8 mouse cellular contexts compared by ENCODE assay signal in the genomic region with DNA sequence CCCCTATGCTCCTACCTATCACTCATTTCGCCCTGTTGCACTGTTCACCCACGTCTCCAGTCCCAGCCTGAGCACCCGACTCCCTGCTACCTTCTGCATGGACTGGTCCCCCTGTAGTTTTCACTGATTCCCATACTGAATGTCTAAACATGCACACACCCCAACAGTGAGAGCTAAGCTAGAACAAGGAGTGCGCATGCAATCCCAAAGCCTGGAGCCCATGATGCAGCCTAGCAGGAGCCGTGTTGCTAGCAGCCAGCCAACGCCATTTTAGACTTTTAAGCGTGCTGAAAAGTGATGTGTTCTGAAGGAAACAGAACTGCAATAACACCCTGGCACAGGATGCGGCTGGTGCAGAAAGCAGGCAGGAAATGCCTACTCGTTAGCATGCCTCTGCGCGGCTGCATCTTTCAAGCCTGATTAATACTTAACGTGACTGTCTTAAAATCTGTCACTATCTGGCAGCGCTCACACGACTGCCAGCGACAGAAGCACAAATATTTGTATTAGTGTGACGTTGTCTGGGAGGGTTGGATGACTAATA.
A peak's percentile ranks its signal among the peaks of the same experiment; 100 is the strongest.
DNase-seq lines count a peak whose midpoint lies in the region; ATAC-seq and TF ChIP-seq lines count a peak whose summit lies in the region.

No protein-coding gene starts in this region.

- 34% methylated on average over 16 of the region's 16 CpGs for WGBS in heart, embryonic 14.5 days
- 19% methylated on average over 16 of the region's 16 CpGs for WGBS in kidney, postnatal 0 days
- WGBS in limb, embryonic 13.5 days, result 21% methylated on average over 16 of the region's 16 CpGs
- WGBS in midbrain, embryonic 14.5 days, result 43% methylated on average over 16 of the region's 16 CpGs

- H3K9me3 ChIP-seq in heart, embryonic 14.5 days (ENCODE audit: control insufficient read depth, low read length), result no peaks in the 10 kb centered on the region
- H3K9me3 ChIP-seq in kidney, postnatal 0 days (replicated peaks; ENCODE audit: low read length), result no peaks in the 10 kb centered on the region
- H3K9me3 ChIP-seq in limb, embryonic 13.5 days, result no peaks in the 10 kb centered on the region
- no peaks in the 10 kb centered on the region for H3K9me3 ChIP-seq in midbrain, embryonic 14.5 days (ENCODE audit: control insufficient read depth, low read length)

- peak; percentile 75 for ATAC-seq in CD4-positive, CD25-positive, alpha-beta regulatory T cell, adult 4 months
- ATAC-seq in heart, embryonic 14.5 days (ENCODE audit: insufficient number of reproducible peaks, insufficient read depth, low FRiP score, low read depth), result no peak
- ATAC-seq in kidney, postnatal 0 days (replicated peaks; ENCODE audit: low FRiP score, low read depth), result no peak
- peak; percentile 57 for ATAC-seq in limb, embryonic 13.5 days (ENCODE audit: low FRiP score, low read depth)
- ATAC-seq in midbrain, embryonic 14.5 days (ENCODE audit: low FRiP score, low TSS enrichment), result no peak
- no peak for ATAC-seq in erythroblast, adult 5-6 weeks (replicated peaks; ENCODE audit: low FRiP score, poor library complexity, severe bottlenecking)

- H3K4me1 ChIP-seq in heart, embryonic 14.5 days (ENCODE audit: control insufficient read depth in 2 of 2, insufficient read depth in 2 of 2, low read length in 2 of 2), result peaks cover 0 to 5% of the 10 kb centered on the region in 2 experiments; a peak in 3 of 4 replicates
- no peaks in the 10 kb centered on the region; the same call in 1 of the 2 replicates for H3K4me1 ChIP-seq in kidney, postnatal 0 days (replicated peaks; ENCODE audit: insufficient read depth, low read length)
- 0 out of 2 replicates have a peak, but pooled peaks cover 9% of the 10 kb centered on the region for H3K4me1 ChIP-seq in limb, embryonic 13.5 days
- H3K4me1 ChIP-seq in midbrain, embryonic 14.5 days (ENCODE audit: control insufficient read depth, insufficient read depth, low read length), result peaks cover 9% of the 10 kb centered on the region; the same call in 1 of the 2 replicates

- TF ChIP-seq CTCF in kidney, postnatal 0 days (IDR thresholded peaks at IDR 0.05; ENCODE audit: low read depth), result no peak

- peak overlapping the region; percentile 30 to 37 for H3K4me3 ChIP-seq in heart, embryonic 14.5 days (ENCODE audit: control insufficient read depth in 1 of 2, insufficient read depth in 1 of 2, low read depth in 1 of 2, low read length in 2 of 2)
- peak overlapping the region; percentile 8; the same call in 1 of the 2 replicates for H3K4me3 ChIP-seq in kidney, postnatal 0 days (replicated peaks; ENCODE audit: low read depth, low read length)
- peak overlapping the region; percentile 36 for H3K4me3 ChIP-seq in limb, embryonic 13.5 days
- H3K4me3 ChIP-seq in midbrain, embryonic 14.5 days (replicated peaks; ENCODE audit: low read depth, low read length), result no peak overlapping the region

- peak overlapping the region; percentile 6; the same call in 1 of the 2 replicates for H3K9ac ChIP-seq in heart, embryonic 14.5 days (ENCODE audit: low read length)
- H3K9ac ChIP-seq in kidney, postnatal 0 days (ENCODE audit: low read depth, low read length), result no peak overlapping the region
- H3K9ac ChIP-seq in limb, embryonic 13.5 days, result peak overlapping the region; percentile 55; the same call in 1 of the 2 replicates
- H3K9ac ChIP-seq in midbrain, embryonic 14.5 days (replicated peaks; ENCODE audit: low read length), result no peak overlapping the region

- no peak overlapping the region for H3K27ac ChIP-seq in heart, embryonic 14.5 days (replicated peaks in 1 of 2; ENCODE audit: control insufficient read depth in 1 of 2, insufficient read depth in 1 of 2, low read depth in 2 of 2, low read length in 2 of 2)
- H3K27ac ChIP-seq in kidney, postnatal 0 days, result no peak overlapping the region
- no peak overlapping the region for H3K27ac ChIP-seq in limb, embryonic 13.5 days
- H3K27ac ChIP-seq in midbrain, embryonic 14.5 days (replicated peaks; ENCODE audit: low read depth, low read length), result peak overlapping the region; percentile 33; the same call in 1 of the 2 replicates

- no peaks in the 10 kb centered on the region for H3K27me3 ChIP-seq in heart, embryonic 14.5 days (ENCODE audit: control insufficient read depth, insufficient read depth, low read length)
- H3K27me3 ChIP-seq in kidney, postnatal 0 days (ENCODE audit: insufficient read depth, low read length), result no peaks in the 10 kb centered on the region
- H3K27me3 ChIP-seq in limb, embryonic 13.5 days, result no peaks in the 10 kb centered on the region
- no peaks in the 10 kb centered on the region for H3K27me3 ChIP-seq in midbrain, embryonic 14.5 days (ENCODE audit: control insufficient read depth, insufficient read depth, low read length)

- no peaks in the 10 kb centered on the region for H3K36me3 ChIP-seq in heart, embryonic 14.5 days (ENCODE audit: control insufficient read depth, insufficient read depth, low read length)
- H3K36me3 ChIP-seq in kidney, postnatal 0 days (ENCODE audit: insufficient read depth, low read length), result no peaks in the 10 kb centered on the region
- no peaks in the 10 kb centered on the region for H3K36me3 ChIP-seq in limb, embryonic 13.5 days
- no peaks in the 10 kb centered on the region for H3K36me3 ChIP-seq in midbrain, embryonic 14.5 days (ENCODE audit: control insufficient read depth, insufficient read depth, low read length)

- H3K4me2 ChIP-seq in heart, embryonic 14.5 days (ENCODE audit: low read length), result peak overlapping the region; percentile 66
- H3K4me2 ChIP-seq in kidney, postnatal 0 days (ENCODE audit: low read length), result peak overlapping the region; percentile 52
- peak overlapping the region; percentile 66 for H3K4me2 ChIP-seq in limb, embryonic 13.5 days (replicated peaks)
- H3K4me2 ChIP-seq in midbrain, embryonic 14.5 days (ENCODE audit: low read length), result peak overlapping the region; percentile 44

- DNase-seq in adrenal gland, postnatal 14 days, result peak; percentile 40
- DNase-seq in kidney, postnatal 0 days (ENCODE audit: low spot score), result peak; percentile 56
- DNase-seq in midbrain, embryonic 14.5 days, result peak; percentile 71
- peak; percentile 7 to 29 for DNase-seq in thymus, adult 18-20 months

Comparison
In these comparisons a context has a peak if more than half of its experiments do, and no peak if none do; other contexts are left out.
1. ATAC-seq: peak in CD4-positive, CD25-positive, alpha-beta regulatory T cell, adult 4 months (single experiment) and limb, embryonic 13.5 days (single experiment); none in heart, embryonic 14.5 days (single experiment), kidney, postnatal 0 days (single experiment), midbrain, embryonic 14.5 days (single experiment) and erythroblast, adult 5-6 weeks (single experiment).
2. DNase-seq: peak in every context shown above with its lines; median percentile 71 in midbrain, embryonic 14.5 days; 56 in kidney, postnatal 0 days; 40 in adrenal gland, postnatal 14 days; 18 in thymus, adult 18-20 months.
3. H3K9ac ChIP-seq: peak in heart, embryonic 14.5 days (single experiment) and limb, embryonic 13.5 days (single experiment); none in kidney, postnatal 0 days (single experiment) and midbrain, embryonic 14.5 days (single experiment).
4. Peak in every context shown above with its lines, with median percentiles within 50 percentile points of each other: H3K4me2 ChIP-seq.